Mouse (Mus musculus) monocyte, adult 5-6 weeks (primary cell): Measurements from ENCODE around the gene Dlg4. TPM values are rescaled to one million over a fixed set of nuclear protein-coding genes. Genes with fewer than 3 reads are reported as not detected.

Source experiments
- ATAC-seq: fragments of 153-309, 156-312 bp; replicated peaks from 2 replicates; pipeline ENCODE4 v1.8.0; 2017; ENCODE audit warnings: mild to moderate bottlenecking; ENCODE audit not compliant: low TSS enrichment, insufficient number of reproducible peaks, severe bottlenecking, poor library complexity, low FRiP score
- total RNA-seq: library from RNA; stranded (forward); fragments of 200-1000, 200-491, 200-594 nt; gene quantifications from 3 replicates; pipeline ENCODE4 v1.2.3, GENCODE M21; 2017

The Dlg4 gene
- total RNA-seq, result 3.5 to 20.2 TPM (median 6.5 TPM) in 3 replicates

DNA sequence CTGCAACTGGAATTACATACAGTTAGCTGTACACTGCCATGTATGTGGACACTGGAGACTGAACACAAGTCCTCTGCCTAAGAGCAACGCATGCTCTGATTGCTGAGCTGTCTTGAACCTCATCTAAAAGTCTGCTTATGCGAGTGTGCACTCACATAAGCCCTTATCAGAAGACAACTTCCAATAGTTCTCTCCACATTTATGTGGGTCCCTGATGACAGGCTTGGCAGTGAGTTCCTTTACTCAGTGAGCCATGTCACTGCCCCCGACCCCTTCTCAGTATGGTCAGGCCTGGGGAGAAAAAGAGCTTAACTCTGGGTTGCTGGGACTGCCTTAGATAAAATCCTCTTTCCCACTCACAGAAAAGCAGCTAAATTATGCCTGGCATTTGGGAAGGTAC is at the start of gene Dlg4:
Gene Dlg4 (plus strand): TSS at position 274 of the 400 bp plus-strand sequence.
- ATAC-seq, result no peak

DNA sequence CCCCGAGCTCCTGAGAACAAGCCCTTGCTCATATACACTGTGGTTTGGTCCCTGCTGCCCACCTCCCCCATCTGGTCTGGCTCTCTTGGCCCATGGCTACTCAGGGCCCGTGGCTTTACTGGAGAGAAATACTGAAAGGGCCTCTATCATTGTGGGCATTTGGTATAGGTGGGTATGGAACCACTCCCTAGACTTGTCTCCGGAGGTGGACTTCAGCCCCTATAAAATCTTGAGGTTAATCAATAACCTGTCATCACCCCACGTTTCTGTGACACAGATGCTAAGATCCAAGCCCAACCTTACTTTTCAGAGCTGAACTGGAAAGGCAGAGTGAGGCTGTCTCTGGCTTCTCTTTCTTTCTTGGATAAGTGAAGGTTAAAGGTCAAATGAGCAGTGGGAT is 47.9 kb upstream of the Dlg4 start:
- no peak for ATAC-seq

DNA sequence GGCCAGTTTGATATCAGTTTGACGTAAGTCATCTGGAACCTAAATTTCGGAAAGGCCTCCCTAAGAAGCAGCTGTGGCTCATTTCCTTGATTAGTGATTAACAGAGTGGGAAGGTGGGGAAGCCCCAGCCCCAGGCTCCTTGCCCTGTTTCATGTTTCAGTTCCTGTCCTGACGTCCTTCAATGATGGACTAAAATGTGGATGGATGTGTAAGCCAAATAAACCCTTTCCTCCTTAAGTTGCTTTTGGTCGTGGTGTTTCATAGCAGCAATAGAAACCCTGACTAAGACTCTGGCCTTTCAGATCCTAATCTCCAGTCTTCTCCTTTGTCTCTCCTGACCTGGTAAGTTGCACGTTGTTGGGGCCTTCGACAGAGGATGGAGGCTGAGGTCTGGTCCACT is 46.5 kb upstream of the Dlg4 start:
- ATAC-seq, result no peak

DNA sequence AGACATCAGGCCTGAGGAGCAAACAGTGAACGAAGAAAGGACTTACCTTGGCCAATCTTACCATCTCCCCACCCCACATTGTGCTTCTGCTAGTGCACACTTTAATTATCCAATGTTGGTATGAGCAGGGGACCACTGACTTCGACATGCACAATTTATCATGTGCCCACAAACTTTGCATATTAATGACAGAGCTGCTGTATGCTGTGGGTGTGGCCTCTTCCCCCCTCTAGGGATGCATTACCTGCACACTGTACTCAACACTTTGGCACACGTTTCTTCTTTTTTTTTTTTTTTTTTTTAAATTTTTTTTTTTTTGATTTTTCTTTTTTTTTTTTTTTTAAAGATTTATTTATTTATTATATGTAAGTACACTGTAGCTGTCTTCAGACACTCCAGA is 46.0 kb upstream of the Dlg4 start:
- no peak for ATAC-seq

DNA sequence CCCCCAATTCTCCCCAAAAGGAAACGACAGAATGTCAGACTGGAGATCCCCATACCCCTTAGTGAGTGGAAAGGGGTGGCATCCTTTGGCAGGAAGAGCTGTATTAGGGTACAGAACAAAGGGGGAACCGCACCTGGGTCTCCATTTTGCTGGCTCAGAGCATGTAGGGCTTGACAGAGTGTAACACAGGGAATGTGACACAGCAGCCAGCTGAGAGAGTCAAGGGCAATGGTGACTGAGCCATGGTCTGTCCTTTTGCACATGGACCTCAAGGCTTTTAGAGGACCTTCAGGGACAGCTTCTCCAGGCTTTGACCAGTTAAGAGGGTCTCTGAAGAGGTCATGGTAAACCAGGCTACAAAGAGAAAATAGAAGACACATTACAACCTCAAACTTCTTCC is 41.8 kb upstream of the Dlg4 start:
- no peak for ATAC-seq

DNA sequence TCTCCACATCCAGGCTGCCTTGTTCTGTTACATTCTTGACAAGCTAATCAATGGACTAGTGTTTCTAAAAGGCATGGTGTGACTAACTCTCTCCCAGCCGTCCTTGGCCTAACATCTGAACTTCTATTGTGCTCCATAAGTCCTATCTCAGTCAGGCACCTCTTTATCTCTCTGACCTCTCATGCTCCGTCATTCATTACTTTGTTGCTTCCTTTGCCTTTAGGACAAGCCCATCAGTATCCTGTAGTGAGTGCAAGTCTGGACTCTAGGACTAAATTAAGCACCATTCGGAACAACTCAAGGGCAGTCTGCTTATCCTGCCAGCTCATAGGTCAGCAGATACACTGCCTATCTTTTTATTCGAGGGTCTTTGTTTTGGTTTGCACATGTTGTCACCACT is 40.5 kb upstream of the Dlg4 start:
- ATAC-seq, result no peak

DNA sequence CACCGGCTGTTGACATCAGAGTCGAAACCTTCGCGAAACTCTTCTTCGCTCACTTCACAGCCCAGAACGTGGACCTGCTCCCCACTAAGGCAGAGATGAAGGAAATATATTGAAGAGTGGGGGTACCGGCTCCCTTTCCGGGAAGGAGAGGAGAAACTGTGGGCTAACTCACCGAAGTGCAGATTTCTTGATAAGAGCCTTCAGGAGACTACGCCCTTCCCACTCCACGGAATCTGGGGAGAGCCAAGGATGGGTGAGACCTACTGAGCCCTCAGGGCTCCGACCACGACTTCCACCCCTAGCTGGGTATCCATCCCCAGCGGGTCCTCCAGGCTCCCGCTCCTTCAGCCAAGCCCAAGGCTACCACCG is 36.9 kb upstream of the Dlg4 start:
- ATAC-seq, result no peak

DNA sequence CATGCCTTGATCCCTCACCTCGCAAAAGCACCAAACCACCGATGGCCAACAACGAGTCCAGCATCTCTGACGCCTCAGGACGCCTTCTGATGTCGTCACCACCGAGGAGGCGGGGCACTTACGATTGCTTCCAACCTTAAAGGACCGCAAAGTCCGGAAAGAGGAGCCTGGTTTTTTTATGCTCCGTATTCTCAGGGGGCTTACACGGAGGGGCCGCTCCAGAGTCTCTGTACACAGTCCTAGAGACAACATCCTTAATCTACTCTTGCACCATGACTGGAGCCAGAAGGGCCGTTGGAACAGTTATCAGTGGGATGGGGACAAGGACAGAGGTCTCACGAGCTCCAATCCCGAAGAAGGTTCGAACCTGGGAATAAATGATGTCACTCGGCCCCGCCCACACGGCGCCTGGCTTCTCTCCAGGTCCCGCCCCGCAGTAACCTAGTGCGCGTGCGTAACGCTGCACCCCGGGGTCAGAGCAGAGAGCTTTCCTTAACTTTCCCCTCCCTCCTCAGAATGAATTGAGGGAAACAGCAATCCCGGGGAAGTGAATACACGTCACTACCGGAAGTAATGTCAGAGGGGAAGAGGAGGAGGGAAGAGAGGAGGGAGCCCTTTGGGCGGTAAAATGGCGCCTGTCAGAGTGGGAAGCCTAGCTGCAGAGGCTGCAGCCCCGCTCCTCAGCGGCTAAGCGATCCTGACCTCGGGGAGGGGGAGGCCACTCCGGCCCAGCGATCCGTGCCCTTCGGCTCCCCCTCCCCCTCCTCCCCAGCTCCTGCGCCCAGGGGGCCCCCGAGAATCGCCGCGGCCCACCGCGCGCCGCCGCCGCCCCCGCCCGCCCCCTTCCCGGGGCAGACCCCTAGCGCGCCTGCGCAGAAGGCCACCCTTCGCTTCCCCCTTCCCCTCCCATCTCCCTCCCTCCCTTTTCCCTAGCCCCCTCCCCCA is 36.3 kb upstream of the Dlg4 start:
- peak; percentile 95 for ATAC-seq

DNA sequence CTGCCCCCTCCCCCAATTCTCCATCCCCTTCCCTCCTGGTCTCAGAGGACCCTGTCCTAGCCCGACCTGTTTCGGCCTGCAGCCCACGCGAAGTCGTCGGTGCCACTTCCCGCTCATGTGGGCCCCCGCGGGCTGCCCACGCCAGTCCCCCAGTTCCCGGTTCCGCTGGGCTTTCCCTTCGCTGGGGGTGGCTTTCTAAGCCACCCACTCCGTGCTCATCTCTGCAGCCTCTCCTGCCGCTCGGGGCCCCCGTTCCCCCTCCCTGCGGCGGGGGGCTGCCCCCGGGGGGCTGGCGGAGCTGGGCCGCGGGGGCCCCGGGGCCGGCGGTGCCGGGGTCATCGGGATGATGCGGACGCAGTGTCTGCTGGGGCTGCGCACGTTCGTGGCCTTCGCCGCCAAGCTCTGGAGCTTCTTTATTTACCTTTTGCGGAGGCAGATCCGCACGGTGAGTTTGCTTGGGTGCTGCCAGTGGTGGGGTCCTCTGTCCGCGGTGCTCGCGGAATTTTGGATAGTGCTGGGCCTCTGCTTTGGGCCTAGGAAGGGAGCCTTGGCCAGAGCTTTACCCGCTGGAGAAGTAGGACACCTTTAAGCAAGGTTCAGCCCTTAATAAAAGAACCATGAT is 35.5 kb upstream of the Dlg4 start, which contains the start of gene Ctdnep1:
Gene Ctdnep1 (plus strand): TSS at position 16 of the 622 bp plus-strand sequence.
- no peak for ATAC-seq

DNA sequence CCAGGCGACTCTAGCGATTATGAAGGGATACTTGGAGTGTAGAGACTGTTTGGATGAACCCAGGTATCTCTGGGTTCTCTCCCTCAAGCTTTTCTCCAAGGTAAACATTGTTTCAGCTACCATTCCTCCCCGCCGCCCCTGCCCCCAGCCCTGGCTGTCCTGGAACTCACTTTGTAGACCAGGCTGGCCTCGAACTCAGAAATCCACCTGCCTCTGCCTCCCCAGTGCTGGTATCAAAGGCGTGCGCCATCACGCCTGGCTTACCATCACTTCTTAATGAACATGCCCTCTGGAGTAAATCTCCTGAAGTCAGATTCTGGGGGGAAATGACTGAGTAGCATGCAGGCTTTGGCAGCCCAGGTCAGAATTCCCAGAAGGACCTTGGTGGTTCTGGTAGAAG is 34.5 kb upstream of the Dlg4 start, which contains the start of gene Elp5:
Gene Elp5 (minus strand): TSS at position 293 of the 400 bp plus-strand sequence.
- ATAC-seq, result no peak

DNA sequence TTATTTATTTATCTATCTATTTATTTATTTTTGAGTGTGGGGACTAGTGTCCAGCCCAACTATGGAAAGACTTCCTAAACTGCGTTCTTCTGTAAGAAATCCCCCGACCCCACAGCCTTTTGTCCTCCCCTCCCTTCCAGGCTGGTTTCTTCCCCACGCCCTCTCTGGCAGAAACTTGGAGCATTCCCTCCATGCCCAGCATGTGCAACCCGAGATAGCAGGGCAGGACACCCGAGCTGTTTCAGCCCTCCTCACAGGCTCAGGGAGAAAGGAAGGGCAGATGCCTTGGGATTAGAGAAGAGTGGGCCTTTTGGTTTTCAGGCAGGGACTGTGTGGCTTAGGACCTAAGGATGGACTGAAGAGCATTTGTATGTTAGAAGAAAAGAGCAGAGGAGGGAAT is 33.9 kb upstream of the Dlg4 start:
- no peak for ATAC-seq

DNA sequence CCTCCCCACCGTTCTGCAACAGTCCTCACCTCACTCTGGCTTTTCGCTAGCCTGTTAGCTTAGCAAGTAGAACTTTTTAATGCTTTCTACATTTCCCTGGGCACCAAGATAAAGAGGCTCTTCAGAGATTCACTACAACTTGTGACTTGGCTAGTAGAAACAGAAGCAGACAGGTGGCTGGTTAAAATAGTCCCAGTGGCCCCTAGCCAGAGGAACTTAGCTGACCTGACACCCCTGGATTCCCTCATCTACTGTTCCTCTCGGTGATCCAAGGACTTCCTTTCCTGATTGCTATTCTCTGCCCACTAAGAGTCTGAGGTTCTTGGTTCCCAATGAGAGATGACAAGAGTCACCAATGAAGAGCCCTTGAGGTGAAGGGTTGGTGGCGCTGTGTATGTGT is 33.4 kb upstream of the Dlg4 start:
- ATAC-seq, result no peak

DNA sequence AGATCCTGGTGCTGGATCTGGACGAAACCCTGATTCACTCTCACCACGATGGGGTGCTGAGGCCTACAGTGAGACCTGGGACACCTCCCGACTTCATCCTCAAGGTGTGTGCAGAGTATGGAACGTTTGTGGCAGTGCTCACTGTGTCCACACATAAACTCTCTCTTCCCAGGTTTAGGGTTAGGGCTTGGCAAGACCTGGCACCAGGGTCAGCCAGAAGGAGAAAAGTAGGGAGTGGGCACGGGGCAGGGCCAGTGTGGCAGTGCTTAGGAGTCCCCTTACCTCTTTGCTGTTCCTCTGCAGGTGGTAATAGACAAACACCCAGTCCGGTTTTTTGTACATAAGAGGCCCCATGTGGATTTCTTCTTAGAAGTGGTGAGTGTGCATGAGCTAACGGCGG is 32.3 kb upstream of the Dlg4 start:
- ATAC-seq, result no peak

DNA sequence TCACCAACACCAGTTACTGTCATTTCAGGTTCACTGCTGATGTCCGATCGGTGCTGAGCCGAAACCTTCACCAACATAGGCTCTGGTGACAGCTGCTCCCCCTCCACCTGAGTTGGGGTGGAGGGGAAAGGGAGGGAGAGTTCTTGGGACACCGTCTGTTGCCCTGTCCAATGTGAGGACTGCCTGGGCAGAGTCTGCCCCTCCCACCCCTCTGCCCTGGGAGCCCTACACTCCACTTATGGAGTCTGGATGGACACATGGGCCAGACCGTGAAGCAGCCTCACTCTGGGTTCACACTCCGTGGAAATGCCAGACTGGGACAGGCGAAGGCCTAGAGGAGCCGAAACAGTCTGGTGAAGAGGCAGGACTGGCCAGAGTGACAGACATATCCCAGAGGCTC is 26.8 kb upstream of the Dlg4 start:
- no peak for ATAC-seq

DNA sequence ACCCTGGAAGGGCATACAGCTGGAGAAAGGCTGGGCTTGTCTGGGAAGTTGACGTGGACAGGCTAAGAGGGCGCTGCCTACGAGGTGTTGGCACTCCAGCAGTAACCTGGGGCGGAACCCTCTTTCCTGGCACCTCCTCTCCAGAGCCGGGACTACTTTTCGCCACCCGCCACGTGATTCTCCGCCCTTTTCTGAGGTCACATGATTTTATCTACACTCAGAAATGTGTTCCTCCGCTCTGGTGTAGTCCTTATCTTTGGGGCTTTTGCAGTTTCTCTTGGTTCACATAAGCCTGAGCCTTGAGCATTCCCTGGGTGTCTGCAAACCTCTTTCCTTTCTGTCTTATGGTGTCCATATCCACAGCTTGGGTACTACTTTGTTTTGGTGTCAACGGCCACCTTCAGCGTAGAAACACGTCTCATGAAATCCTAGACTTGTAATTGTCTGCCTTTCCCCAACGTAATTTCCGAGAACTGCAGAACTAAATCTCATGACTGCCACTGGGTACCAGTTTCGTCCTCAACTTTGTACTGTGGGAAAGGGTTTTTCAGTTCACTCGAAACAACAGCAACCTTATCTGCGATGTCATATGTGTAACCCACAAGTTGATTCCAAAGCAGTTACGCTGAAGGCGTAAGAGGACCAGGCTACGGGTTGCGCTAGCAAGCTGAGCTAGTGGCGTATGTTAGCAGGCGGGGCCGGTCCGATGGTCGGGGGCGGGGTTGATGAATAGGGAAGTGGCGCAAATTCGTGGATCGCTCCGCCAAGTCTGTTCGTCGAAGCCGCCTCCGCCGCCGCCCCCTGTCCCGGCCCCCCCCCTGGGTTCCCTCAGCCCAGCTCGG is 25.7 kb upstream of the Dlg4 start, which contains the start of gene Gabarap:
Gene Gabarap (plus strand): TSS at position 294 of the 842 bp plus-strand sequence.
- ATAC-seq, result peak; percentile 64

DNA sequence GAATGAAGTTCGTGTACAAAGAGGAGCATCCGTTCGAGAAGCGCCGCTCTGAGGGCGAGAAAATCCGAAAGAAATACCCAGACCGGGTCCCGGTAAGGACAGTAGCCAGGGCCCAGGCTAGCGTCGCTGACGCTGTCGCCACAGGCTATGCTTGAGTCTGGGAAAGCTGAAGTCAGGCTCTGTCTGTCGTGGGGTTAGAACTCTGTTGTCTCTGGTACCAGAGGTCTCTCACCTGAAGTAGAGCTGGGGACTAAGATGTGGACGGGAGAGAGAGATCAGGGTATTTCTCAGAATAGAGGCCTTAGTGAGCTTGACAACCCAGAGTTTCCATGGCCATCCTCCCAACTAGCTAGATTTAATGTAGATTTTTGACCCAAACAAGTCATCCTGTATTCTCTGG is 25.0 kb upstream of the Dlg4 start:
- no peak for ATAC-seq

DNA sequence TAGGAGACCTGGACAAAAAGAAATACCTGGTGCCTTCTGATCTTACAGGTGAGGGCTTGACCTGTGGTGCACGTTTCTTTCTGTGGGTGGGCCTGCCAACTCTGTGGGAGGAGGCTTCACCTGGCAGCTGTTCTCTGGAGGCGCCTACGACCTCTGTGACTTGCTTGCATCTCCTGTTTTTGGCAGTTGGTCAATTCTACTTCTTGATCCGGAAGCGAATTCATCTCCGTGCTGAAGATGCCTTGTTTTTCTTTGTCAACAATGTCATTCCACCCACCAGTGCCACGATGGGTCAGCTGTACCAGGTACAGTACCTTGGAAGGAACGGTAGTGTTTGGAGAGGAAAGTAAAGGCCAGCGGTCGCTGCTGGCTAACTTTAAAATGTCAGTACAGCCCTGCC is 24.3 kb upstream of the Dlg4 start:
- no peak for ATAC-seq

DNA sequence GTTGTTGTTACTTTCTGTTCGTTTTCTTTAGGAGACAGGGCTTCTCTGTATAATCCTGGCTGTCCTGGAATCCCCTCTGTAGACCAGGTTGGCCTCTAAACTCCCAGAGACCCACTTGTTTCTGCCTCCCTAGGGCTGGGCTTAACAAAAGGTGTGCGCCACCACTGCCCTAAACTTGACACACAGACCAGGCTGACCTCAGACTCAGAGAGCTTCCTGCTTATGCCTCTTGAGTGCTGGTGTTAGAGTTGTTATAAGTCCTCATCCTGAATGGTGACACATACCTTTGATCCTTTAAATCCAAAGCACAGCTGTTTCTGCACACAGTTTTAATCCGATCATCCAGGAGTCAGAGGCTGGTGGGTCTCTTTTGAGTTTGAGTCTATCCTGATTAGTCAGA is 23.8 kb upstream of the Dlg4 start:
- ATAC-seq, result no peak

DNA sequence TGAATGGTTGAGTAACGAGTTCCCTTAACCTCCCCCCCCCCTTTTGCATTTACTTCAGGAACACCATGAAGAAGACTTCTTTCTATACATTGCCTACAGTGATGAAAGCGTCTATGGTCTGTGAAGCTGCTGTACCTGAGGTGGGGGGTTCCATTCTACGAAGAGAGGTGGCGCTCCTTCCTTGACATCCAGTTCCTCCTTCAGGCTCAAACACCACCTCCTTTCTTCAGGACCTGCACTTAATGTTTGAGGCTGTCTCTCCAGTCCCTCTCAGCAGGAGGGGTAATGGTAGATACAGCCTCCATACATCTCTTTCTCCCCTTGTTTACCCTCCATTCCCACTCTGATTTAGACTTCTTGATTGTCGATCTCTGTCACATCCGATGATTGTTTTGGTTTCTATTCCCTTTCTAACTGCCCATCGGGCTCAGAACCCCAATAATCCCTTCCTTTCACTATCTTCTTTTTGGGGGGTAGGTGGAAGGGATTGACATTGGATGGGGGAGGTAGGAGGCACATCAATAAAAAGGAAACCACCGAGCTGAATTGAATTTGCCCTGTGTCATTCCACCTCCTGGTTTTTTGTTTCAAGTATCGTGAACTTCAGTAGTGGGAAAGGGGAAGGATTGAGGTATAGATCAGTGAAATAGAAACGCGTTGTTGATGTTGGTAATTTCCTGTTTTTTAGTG is 22.2 kb upstream of the Dlg4 start:
- ATAC-seq, result no peak
